Mouse (Mus musculus): ENCODE data around the gene Taf10. TPM values are rescaled to one million over a fixed set of nuclear protein-coding genes. Genes with fewer than 3 reads are reported as not detected.
A peak's percentile ranks its signal among the peaks of the same experiment; 100 is the strongest.
"Not testable (repeated sequence)": the region's sequence is repeated elsewhere in the genome, so short reads cannot be mapped to it uniquely, and the experiment has no call there.

The Taf10 gene
- total RNA-seq, 2 experiments from 2014 or later = 102 to 108 TPM

GRCm38 (mm10) chr7:105761813-105762484, 17.8 kb upstream of the Taf10 start:
- intact Hi-C loops (cut with DNase I) = no loop called here
- no peak for DNase-seq

- intact Hi-C loops (cut with DNase I) = no loop called here
- DNase-seq = no peak
Observed at GRCm38 (mm10) chr7:105753281-105753680, 9.1 kb upstream of the Taf10 start.

- intact Hi-C loops (cut with DNase I) = no loop called here
- DNase-seq = no peak
Observed at GRCm38 (mm10) chr7:105752716-105753115, 8.6 kb upstream of the Taf10 start.

- DNase-seq = peak; percentile 94 to 95
- intact Hi-C loops (cut with DNase I) = no loop called here
Observed at GRCm38 (mm10) chr7:105751491-105752433, 7.6 kb upstream of the Taf10 start, which contains the start of gene Tpp1. Gene Tpp1, minus strand, starts transcription at chr7:105752235.

- intact Hi-C loops (cut with DNase I) = loop anchor here (2.0 kb wide), 1 partner anchor 19 kb away; no protein-coding TSS in a partner anchor
- DNase-seq = no peak
Observed at GRCm38 (mm10) chr7:105747776-105748175, 3.6 kb upstream of the Taf10 start.

- DNase-seq; intact Hi-C loops (cut with DNase I): not testable (repeated sequence)
Observed at GRCm38 (mm10) chr7:105743246-105743925, 775 bp downstream of the Taf10 start.

GRCm38 (mm10) chr7:105742539-105743215, 1.5 kb downstream of the Taf10 start:
- DNase-seq; intact Hi-C loops (cut with DNase I): not testable (repeated sequence)

- intact Hi-C loops (cut with DNase I) = no loop called here
- no peak for DNase-seq
Observed at GRCm38 (mm10) chr7:105741978-105742377, 2.2 kb downstream of the Taf10 start.

- intact Hi-C loops (cut with DNase I) = no loop called here
- no peak for DNase-seq
Observed at GRCm38 (mm10) chr7:105740851-105741250, 3.3 kb downstream of the Taf10 start.

- intact Hi-C loops (cut with DNase I) = no loop called here
- no peak for DNase-seq
Observed at GRCm38 (mm10) chr7:105740089-105740795, 3.9 kb downstream of the Taf10 start.

- peak; percentile 85 to 86 for DNase-seq
- intact Hi-C loops (cut with DNase I) = loop anchor here (2.0 to 10.0 kb wide), 5 partner anchors 40 to 796 kb away; no protein-coding TSS in a partner anchor
Observed at GRCm38 (mm10) chr7:105738948-105739347, 5.2 kb downstream of the Taf10 start.

- intact Hi-C loops (cut with DNase I) = loop anchor here (2.0 to 10.0 kb wide), 5 partner anchors 41 to 797 kb away; no protein-coding TSS in a partner anchor
- DNase-seq = no peak
Observed at GRCm38 (mm10) chr7:105738286-105738685, 5.9 kb downstream of the Taf10 start.

GRCm38 (mm10) chr7:105737648-105738047, 6.5 kb downstream of the Taf10 start:
- intact Hi-C loops (cut with DNase I) = loop anchor here (2.0 to 10.0 kb wide), 6 partner anchors 41 to 797 kb away; partner anchors contain the start of gene Mrpl17

GRCm38 (mm10) chr7:105736911-105737521, 7.1 kb downstream of the Taf10 start, which contains the start of gene Rrp8:
Gene Rrp8, minus strand, starts transcription at chr7:105737385.
- intact Hi-C loops (cut with DNase I) = loop anchor here (2.0 to 10.0 kb wide), 5 partner anchors 55 to 798 kb away; partner anchors contain the start of gene Mrpl17
- peak; percentile 69 to 70 for DNase-seq

More at GRCm38 (mm10) chr7:105737648-105738047, 6.5 kb downstream of the Taf10 start:
- DNase-seq = no peak

GRCm38 (mm10) chr7:105736264-105736901, 7.8 kb downstream of the Taf10 start, which contains the start of gene Ilk:
Gene Ilk, plus strand, starts transcription at chr7:105736592.
- intact Hi-C loops (cut with DNase I) = loop anchor here (2.0 to 10.0 kb wide), 5 partner anchors 56 to 798 kb away; partner anchors contain the start of gene Mrpl17
- DNase-seq = peak; percentile 96 to 97

- not testable (repeated sequence) for DNase-seq
- intact Hi-C loops (cut with DNase I) = loop anchor here (5.0 to 10.0 kb wide), 4 partner anchors 57 to 799 kb away; no protein-coding TSS in a partner anchor
Observed at GRCm38 (mm10) chr7:105735464-105735863, 8.7 kb downstream of the Taf10 start.

GRCm38 (mm10) chr7:105734826-105735225, 9.3 kb downstream of the Taf10 start:
- DNase-seq = no peak

GRCm38 (mm10) chr7:105733836-105734235, 10.3 kb downstream of the Taf10 start:
- intact Hi-C loops (cut with DNase I) = loop anchor here (5.0 to 10.0 kb wide), 2 partner anchors 182 to 801 kb away; partner anchors contain the start of gene Smpd1
- no peak for DNase-seq

More at GRCm38 (mm10) chr7:105734826-105735225, 9.3 kb downstream of the Taf10 start:
- intact Hi-C loops (cut with DNase I) = loop anchor here (5.0 to 10.0 kb wide), 5 partner anchors 57 to 800 kb away; partner anchors contain the start of gene Smpd1
